Mouse (Mus musculus) hindbrain, embryonic 11.5 days (tissue): Measurements from ENCODE around the gene Ptprq. TPM values are rescaled to one million over a fixed set of nuclear protein-coding genes. Genes with fewer than 3 reads are reported as not detected.
A peak's percentile ranks its signal among the peaks of the same experiment; 100 is the strongest.

ENCODE experiments used
- ATAC-seq: fragments of 200-750 bp; cut with Nextera tagmentation; 2 replicates; pipeline ENCODE4 v1.8.0; 2017; ENCODE audit warnings: mild to moderate bottlenecking, moderate TSS enrichment, moderate library complexity; ENCODE audit not compliant: low FRiP score
- DNase-seq: peaks from one replicate; pipeline ENCODE4 v3.0.0-alpha.2; 2015; ENCODE audit warnings: low spot score
- H3K27ac ChIP-seq: fragments of 300-500 bp; sonication (generic); 2 replicates; pipeline ENCODE4 v1.5.1; 2014; ENCODE audit warnings: mild to moderate bottlenecking, low read depth, low read length
- H3K27me3 ChIP-seq: fragments of 300-500 bp; sonication (generic); 2 replicates; pipeline ENCODE4 v1.6.1; 2014; ENCODE audit warnings: mild to moderate bottlenecking, low read length, moderate library complexity, mixed read lengths; ENCODE audit not compliant: control insufficient read depth, insufficient read depth
- H3K36me3 ChIP-seq: fragments of 300-500 bp; sonication (generic); 2 replicates; pipeline ENCODE4 v1.6.1; 2014; ENCODE audit warnings: mild to moderate bottlenecking, low read length, moderate library complexity, mixed read lengths; ENCODE audit not compliant: control insufficient read depth, insufficient read depth
- H3K4me1 ChIP-seq: fragments of 300-500 bp; sonication (generic); replicated peaks from 2 replicates; pipeline ENCODE4 v1.6.1; 2014; ENCODE audit warnings: low read length, mixed read lengths; ENCODE audit not compliant: control insufficient read depth, insufficient read depth
- H3K4me2 ChIP-seq: fragments of 300-500 bp; sonication (generic); replicated peaks from 2 replicates; pipeline ENCODE4 v1.6.1; 2014; ENCODE audit warnings: mild to moderate bottlenecking, low read depth, low read length
- H3K4me3 ChIP-seq: fragments of 300-500 bp; sonication (generic); 2 replicates; pipeline ENCODE4 v1.5.1; 2014; ENCODE audit warnings: low read depth, low read length
- H3K9ac ChIP-seq: fragments of 300-500 bp; sonication (generic); 2 replicates; pipeline ENCODE4 v1.6.1; 2014; ENCODE audit warnings: low read depth, low read length
- H3K9me3 ChIP-seq: fragments of 300-500 bp; sonication (generic); 2 replicates; pipeline ENCODE4 v1.6.1; 2016; ENCODE audit warnings: low read length; ENCODE audit not compliant: control insufficient read depth
- WGBS: fragments of 180-500 bp; shearing (Covaris S2); extraction: QIAGEN DNeasy Blood & Tissue Kit; methylation state at CpG from one replicate; pipeline ENCODE4 v1.1.7; 2014; 5-methylcytosine and 5-hydroxymethylcytosine counted together
- polyA plus RNA-seq: library from polyadenylated mRNA; unstranded; fragments of >200 nt; fragmentation: Nextera tagmentation; extraction: Ambion mirVana; gene quantifications from 2 replicates; pipeline ENCODE4 v1.2.1, GENCODE M21; 2014

Gene Ptprq
- polyA plus RNA-seq, 1 experiment from 2014 or later = 0.03 TPM

DNA sequence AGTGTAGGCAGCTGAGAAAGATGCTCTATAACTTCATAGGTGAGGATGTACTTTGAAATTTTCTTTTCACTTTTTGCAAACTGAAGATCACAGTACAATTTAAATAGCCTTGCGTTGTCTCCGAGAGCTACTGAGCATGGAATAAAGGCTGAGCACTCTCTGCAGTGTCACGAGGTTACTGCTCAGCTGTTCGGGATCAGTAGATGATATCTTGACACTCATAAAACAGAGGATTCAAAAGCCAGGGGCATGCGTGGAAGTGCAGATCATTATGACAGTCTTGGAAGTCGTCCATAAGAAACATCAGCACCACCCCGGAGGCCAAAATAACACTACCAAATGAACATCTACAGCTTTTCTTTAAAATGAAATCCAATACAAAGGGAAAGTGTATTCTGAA lies 203.2 kb downstream of the Ptprq start:
- ATAC-seq (no peak), DNase-seq (no peak)
- H3K27ac ChIP-seq = no peak overlapping the region
- no peaks in the 10 kb centered on the region for H3K4me1 ChIP-seq
- no peaks in the 10 kb centered on the region for H3K36me3 ChIP-seq
- 82% methylated on average over 7 of the region's 7 CpGs for WGBS
- no peaks in the 10 kb centered on the region for H3K27me3 ChIP-seq
- no peaks in the 10 kb centered on the region for H3K9me3 ChIP-seq
- no peak overlapping the region for H3K9ac ChIP-seq
- no peak overlapping the region for H3K4me2 ChIP-seq
- no peak overlapping the region for H3K4me3 ChIP-seq

DNA sequence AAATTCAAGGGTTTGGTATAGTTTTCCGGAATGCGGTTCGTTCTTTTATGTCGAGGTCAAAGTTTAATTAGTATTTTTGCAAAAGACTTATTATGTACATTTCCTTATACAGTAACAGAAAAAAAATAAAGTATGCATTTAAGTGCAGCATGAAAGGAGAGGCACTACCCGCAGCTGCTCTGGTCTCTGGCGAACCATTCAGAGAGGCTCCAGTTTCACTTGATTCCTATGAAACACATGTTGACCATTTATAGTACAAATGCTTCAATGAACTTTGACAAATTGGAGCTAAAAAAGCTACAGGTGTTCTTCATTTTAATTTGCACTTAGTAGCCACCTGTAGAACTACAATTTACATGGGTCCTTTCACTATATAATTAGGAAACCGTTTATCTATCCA lies 205.1 kb downstream of the Ptprq start:
- DNase-seq = no peak
- Histone ChIP-seq H3K27me3 (no peaks in the 10 kb centered on the region), H3K4me2 (no peak overlapping the region), H3K9me3 (no peaks in the 10 kb centered on the region), H3K36me3 (no peaks in the 10 kb centered on the region), H3K4me1 (no peaks in the 10 kb centered on the region), H3K27ac (no peak overlapping the region), H3K4me3 (no peak overlapping the region), H3K9ac (no peak overlapping the region)
- WGBS = 83% methylated on average over 7 of the region's 7 CpGs
- no peak for ATAC-seq

DNA sequence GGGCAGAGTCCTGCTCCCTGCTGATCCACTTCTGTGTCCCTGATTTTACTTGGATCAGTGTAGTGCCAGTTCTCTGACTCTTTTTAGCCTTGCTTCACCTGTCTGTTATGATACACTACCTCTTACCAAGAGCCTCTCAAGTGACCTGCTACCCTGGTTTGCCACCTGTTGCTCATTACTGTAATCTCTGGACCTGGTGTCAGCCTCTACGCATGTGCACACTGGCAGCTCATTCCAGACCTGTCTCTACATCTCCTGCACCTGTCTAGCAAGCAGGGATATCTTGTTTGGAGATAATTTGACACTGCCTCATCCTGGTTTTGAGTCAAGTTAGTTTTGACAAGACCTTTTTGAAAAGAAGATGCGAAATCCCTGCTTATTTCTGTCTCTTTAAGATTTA lies 213.5 kb downstream of the Ptprq start:
- DNase-seq (no peak), ATAC-seq (no peak)
- Histone ChIP-seq H3K27ac (no peak overlapping the region), H3K27me3 (no peaks in the 10 kb centered on the region), H3K9ac (no peak overlapping the region), H3K4me2 (no peak overlapping the region), H3K4me1 (no peaks in the 10 kb centered on the region), H3K36me3 (no peaks in the 10 kb centered on the region), H3K9me3 (no peaks in the 10 kb centered on the region), H3K4me3 (no peak overlapping the region)
- WGBS = 78% methylated on average over 2 of the region's 2 CpGs

DNA sequence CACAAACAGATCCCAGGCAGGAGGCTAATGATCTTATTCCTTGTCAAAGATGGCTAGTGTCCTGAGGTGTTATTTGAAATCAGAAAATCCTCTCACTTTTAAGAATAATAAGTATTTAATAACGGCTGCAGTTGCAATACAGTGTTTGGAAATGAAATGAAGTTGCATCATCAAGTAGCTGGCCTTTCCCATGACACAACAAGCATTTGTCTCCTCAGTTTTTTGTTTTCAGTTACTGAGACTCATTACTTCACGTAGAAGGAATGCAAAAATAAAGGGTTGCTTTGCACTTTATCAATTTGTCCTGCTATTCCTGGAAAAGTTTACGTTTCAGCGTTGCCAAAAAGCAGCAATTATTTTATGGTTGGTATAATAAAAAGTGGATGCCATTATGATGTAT lies 216.4 kb downstream of the Ptprq start:
- no peak overlapping the region for H3K4me2 ChIP-seq
- no peak overlapping the region for H3K9ac ChIP-seq
- no peak overlapping the region for H3K27ac ChIP-seq
- H3K27me3 ChIP-seq = no peaks in the 10 kb centered on the region
- no peaks in the 10 kb centered on the region for H3K4me1 ChIP-seq
- DNase-seq (no peak), ATAC-seq (no peak)
- H3K9me3 ChIP-seq = no peaks in the 10 kb centered on the region
- 87% methylated on average over 4 of the region's 4 CpGs for WGBS
- H3K4me3 ChIP-seq = no peak overlapping the region
- H3K36me3 ChIP-seq = no peaks in the 10 kb centered on the region

DNA sequence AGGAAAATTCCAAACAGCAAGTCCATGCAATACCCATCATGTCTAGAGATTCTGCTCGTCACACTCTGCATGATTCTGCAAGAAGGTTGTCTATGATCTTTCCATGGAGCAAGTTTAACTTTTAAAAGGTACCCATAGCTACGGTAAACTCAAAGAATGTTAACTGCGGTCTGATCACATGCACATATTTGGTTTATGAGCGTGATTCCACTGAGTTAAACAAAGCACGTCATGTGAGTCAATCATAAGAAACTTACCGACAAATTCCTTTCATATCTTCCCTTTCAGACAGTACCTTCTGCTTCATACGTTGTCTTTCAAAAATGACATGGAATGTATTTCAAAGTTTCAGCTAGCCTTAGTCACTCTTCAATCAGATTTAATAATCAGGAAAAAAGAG lies 217.7 kb downstream of the Ptprq start:
- Histone ChIP-seq H3K4me1 (no peaks in the 10 kb centered on the region), H3K9me3 (no peaks in the 10 kb centered on the region), H3K27me3 (no peaks in the 10 kb centered on the region), H3K9ac (no peak overlapping the region), H3K4me2 (no peak overlapping the region), H3K27ac (no peak overlapping the region), H3K4me3 (no peak overlapping the region), H3K36me3 (no peaks in the 10 kb centered on the region)
- WGBS = 89% methylated on average over 7 of the region's 7 CpGs
- ATAC-seq (no peak), DNase-seq (no peak)

DNA sequence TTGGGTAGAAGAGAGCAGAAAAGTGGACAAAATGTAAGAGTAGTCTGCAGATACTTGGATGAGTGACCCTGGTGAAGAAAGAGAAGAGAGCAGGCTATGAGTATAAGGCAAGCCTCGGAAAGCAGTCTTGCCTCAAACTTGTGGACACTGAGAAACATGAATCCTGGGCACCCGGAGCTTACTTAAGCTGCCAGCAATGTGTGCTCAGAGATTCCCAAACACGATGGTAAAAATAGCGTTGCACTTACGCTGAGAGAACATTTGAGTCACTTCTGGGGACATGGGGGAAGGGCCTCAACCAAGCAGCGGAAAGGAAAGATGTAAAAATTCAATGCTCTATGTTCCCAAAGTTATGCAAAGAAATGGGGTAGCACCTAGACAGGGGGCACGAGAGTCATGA lies 220.2 kb downstream of the Ptprq start:
- no peak overlapping the region for H3K4me2 ChIP-seq
- H3K9ac ChIP-seq = no peak overlapping the region
- no peak for DNase-seq
- WGBS = 90% methylated on average over 7 of the region's 7 CpGs
- no peaks in the 10 kb centered on the region for H3K27me3 ChIP-seq
- H3K4me3 ChIP-seq = no peak overlapping the region
- no peak overlapping the region for H3K27ac ChIP-seq
- H3K4me1 ChIP-seq = no peaks in the 10 kb centered on the region
- H3K9me3 ChIP-seq = no peaks in the 10 kb centered on the region
- no peak for ATAC-seq
- no peaks in the 10 kb centered on the region for H3K36me3 ChIP-seq

DNA sequence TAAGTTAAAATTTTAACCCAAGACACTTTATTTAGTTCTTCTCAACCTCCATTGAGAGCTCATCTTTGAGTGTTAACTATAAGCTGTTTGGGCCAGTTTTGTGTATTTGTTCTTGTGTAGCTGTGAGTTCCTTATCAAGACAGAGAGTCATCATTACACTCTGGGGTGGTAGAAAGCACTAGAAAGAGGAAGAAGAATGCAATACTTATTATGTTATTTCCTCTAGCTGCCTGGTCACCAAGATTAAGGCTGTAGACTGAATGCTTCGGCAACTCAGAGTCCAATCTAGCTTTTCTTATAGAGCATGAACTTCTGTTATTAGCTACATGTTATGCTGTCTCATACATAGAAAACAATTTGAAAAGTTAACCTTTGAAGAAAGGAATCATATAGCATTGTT lies 223.4 kb downstream of the Ptprq start:
- no peak overlapping the region for H3K4me3 ChIP-seq
- ATAC-seq (no peak), DNase-seq (no peak)
- WGBS = 97% methylated on average over 1 of the region's 1 CpGs
- no peaks in the 10 kb centered on the region for H3K36me3 ChIP-seq
- no peaks in the 10 kb centered on the region for H3K9me3 ChIP-seq
- no peak overlapping the region for H3K9ac ChIP-seq
- no peaks in the 10 kb centered on the region for H3K27me3 ChIP-seq
- no peaks in the 10 kb centered on the region for H3K4me1 ChIP-seq
- no peak overlapping the region for H3K4me2 ChIP-seq
- H3K27ac ChIP-seq = no peak overlapping the region

DNA sequence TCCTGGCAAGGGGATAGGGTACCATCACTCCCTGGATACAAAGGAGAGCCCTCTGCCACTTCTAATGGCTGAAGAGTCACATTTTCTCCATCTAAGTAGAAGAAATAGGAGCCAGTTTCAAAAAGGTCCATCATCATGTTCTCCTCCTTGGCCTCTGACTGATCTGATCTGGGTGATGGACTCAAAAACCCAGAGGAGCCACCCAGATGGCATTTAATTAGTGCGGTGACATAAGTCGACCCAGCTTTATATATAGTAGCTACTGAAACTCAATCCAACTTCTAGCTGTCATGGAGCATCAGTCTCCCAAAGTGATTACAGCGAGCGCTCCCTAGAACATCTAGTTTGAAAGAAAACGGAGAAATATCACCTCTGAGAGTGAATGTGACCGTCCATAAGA lies 225.3 kb downstream of the Ptprq start, which contains the start of gene Myf6:
TSS of gene Myf6 (minus strand) at position 170 of the 400 bp plus-strand sequence.
- Histone ChIP-seq H3K4me2 (no peak within 1 kb of the TSS; the same call in 1 of the 2 replicates), H3K27ac (no peak within 1 kb of the TSS), H3K4me3 (no peak within 1 kb of the TSS), H3K9ac (no peak within 1 kb of the TSS), H3K27me3 (no peaks in the 10 kb centered on the region), H3K9me3 (no peaks in the 10 kb centered on the region), H3K4me1 (no peaks in the 10 kb centered on the region), H3K36me3 (no peaks in the 10 kb centered on the region)
- ATAC-seq = no peak
- 88% methylated on average over 6 of the region's 6 CpGs for WGBS
- no peak for DNase-seq

DNA sequence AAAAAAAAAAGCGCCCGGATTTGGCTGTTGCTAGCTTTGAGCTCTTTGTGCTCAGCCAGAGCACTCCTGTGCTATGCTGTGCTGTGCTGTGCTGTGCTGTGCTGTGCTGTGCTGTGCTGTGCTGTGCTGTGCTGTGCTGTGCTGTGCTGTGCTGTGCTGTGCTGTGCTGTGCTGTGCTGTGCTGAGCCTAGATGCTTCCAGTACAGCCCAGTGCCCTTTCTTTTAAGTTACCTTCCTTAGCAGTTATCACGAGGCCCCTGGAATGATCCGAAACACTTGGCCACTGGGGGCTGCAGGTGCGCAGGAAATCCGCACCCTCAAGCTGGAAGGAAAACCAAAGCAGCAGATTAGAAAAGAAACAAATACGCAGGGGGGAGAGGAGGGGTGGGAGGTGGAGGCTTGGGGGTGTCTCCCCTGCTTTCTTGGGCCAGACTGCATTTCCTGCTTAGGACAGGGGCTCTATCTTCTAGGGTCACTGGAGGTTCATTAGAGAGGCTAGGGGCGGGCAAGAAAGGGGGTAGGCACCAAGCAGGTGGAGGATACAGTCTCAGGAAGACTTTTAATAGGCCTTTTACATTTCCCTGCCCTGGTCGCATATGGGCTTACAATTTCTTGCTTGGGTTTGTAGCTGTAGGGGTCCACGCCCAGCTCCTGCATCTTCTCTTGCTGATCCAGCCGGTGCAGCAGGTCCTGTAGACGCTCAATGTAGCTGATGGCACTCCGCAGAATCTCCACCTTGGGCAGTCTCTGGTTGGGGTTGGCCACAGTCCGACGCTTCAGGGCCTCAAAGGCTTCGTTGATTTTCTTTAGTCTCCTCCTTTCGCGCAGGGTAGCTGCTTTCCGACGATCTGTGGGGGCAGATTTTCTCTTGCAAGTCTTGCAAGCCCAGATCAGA lies 226.0 kb downstream of the Ptprq start:
- no peak overlapping the region; the same call in 1 of the 2 replicates for H3K4me2 ChIP-seq
- WGBS = 42% methylated on average over 20 of the region's 20 CpGs
- H3K36me3 ChIP-seq = no peaks in the 10 kb centered on the region
- H3K9ac ChIP-seq = no peak overlapping the region
- ATAC-seq = peak; percentile 62
- H3K9me3 ChIP-seq = no peaks in the 10 kb centered on the region
- H3K4me3 ChIP-seq = 0 out of 2 replicates have a peak overlapping the region, but pooled peaks have one; percentile 1
- no peak overlapping the region for H3K27ac ChIP-seq
- H3K27me3 ChIP-seq = no peaks in the 10 kb centered on the region
- no peaks in the 10 kb centered on the region for H3K4me1 ChIP-seq
- DNase-seq = no peak
